Mouse (Mus musculus) layer of hippocampus, postnatal 10 days (tissue): ENCODE data around the gene Dedd. TPM values are rescaled to one million over a fixed set of nuclear protein-coding genes. Genes with fewer than 3 reads are reported as not detected.

Experiments
- DNase-seq, 2 experiments: peaks; one replicate each; pipeline ENCODE4 v3.0.0; 2021; ENCODE audit warnings: low spot score in 2 of 2
- total RNA-seq, 2 experiments: library from RNA; stranded (reverse); gene quantifications; 2 replicates each; pipeline ENCODE4 v1.2.3; 2021

Dedd gene
- total RNA-seq, 2 experiments from 2014 or later, result 30.9 to 33.7 TPM

GRCm38 (mm10) chr1:171358421-171358820, 29.5 kb downstream of the Dedd start:
- DNase-seq, result no peak

- DNase-seq, result peak in 1 of 2 experiments; percentile 44
Observed at GRCm38 (mm10) chr1:171360253-171360652, 31.3 kb downstream of the Dedd start.

- peak; percentile 91 to 92 for DNase-seq
Observed at GRCm38 (mm10) chr1:171360656-171361055, 31.7 kb downstream of the Dedd start, which contains the start of gene Klhdc9. Gene Klhdc9 (minus strand): TSS chr1:171360798.

- DNase-seq, result peak; percentile 71 to 78
Observed at GRCm38 (mm10) chr1:171361106-171362103, 32.5 kb downstream of the Dedd start.

- DNase-seq, result no peak
Observed at GRCm38 (mm10) chr1:171365934-171366333, 37.0 kb downstream of the Dedd start.

GRCm38 (mm10) chr1:171369845-171370556, 41.1 kb downstream of the Dedd start, which contains the start of gene Nectin4:
Gene Nectin4 (plus strand): TSS chr1:171370099.
- no peak for DNase-seq

- no peak for DNase-seq
Observed at GRCm38 (mm10) chr1:171372880-171373279, 43.9 kb downstream of the Dedd start.

- DNase-seq, result no peak
Observed at GRCm38 (mm10) chr1:171373946-171374345, 45.0 kb downstream of the Dedd start.

- no peak for DNase-seq
Observed at GRCm38 (mm10) chr1:171375646-171376097, 46.7 kb downstream of the Dedd start.

- DNase-seq, result no peak
Observed at GRCm38 (mm10) chr1:171378298-171378697, 49.4 kb downstream of the Dedd start.

GRCm38 (mm10) chr1:171379935-171380599, 51.1 kb downstream of the Dedd start:
- DNase-seq, result peak; percentile 84 to 85

- no peak for DNase-seq
Observed at GRCm38 (mm10) chr1:171382096-171382620, 53.2 kb downstream of the Dedd start.

GRCm38 (mm10) chr1:171384361-171384760, 55.4 kb downstream of the Dedd start:
- no peak for DNase-seq

GRCm38 (mm10) chr1:171385171-171385570, 56.2 kb downstream of the Dedd start:
- DNase-seq, result no peak

- DNase-seq, result no peak
Observed at GRCm38 (mm10) chr1:171387099-171387498, 58.2 kb downstream of the Dedd start.

GRCm38 (mm10) chr1:171388376-171389102, 59.6 kb downstream of the Dedd start, which contains the start of gene Arhgap30:
Gene Arhgap30 (plus strand): TSS chr1:171388954.
- no peak for DNase-seq

- no peak for DNase-seq
Observed at GRCm38 (mm10) chr1:171390101-171390500, 61.2 kb downstream of the Dedd start.
